Mouse (Mus musculus): ENCODE data around the gene 3110082I17Rik. TPM values are rescaled to one million over a fixed set of nuclear protein-coding genes. Genes with fewer than 3 reads are reported as not detected.
A peak's percentile ranks its signal among the peaks of the same experiment; 100 is the strongest.
"Not testable (repeated sequence)": the region's sequence is repeated elsewhere in the genome, so short reads cannot be mapped to it uniquely, and the experiment has no call there.

3110082I17Rik gene
- polyA plus RNA-seq, 1 experiment = 7.1 TPM

DNA sequence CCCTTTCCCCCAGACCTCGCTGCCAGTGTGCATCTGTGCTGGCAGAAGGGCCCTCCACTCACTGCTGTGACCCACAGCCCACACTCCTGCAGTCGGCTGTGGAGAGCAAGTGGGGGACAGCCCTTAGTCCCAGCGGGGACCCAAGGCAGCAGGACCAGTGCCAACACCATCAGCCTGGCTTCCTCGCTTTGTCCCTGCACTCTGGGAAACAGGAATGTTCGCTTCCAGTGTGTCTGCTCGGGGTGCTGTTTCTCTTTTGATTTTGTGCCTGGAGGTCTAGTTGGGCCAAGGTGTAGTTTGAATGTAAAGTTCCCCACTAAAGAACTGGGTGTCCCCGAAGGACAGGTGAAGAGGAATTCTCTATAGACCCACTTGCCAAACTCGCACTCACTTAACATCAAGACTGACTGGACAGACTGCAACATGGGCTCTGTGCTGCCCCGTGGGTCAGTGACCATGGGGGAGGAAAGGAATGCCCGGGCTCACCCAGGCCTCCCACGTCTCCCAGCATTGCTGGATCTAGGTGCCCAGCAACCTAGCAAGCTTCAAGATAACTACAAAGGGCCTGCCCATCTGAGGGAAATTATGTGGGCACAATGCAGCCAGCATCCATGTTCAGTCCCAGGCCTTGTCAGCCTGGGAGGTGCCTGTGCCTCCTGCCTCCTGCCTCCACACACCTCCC lies 68.9 kb downstream of the 3110082I17Rik start:
- TF ChIP-seq POLR2A (IDR thresholded peaks at IDR 0.05; ENCODE audit: borderline replicate concordance, insufficient read depth, low read length) (no peak), CTCF (IDR thresholded peaks at IDR 0.05; ENCODE audit: borderline replicate concordance, insufficient read depth, low read depth, low read length) (no peak)
- Histone ChIP-seq H3K4me3 (replicated peaks; ENCODE audit: insufficient read depth, low read depth, low read length) (no peak overlapping the region), H3K27me3 (ENCODE audit: control insufficient read depth, insufficient read depth, low read length) (no peaks in the 10 kb centered on the region), H3K27ac (ENCODE audit: insufficient read depth, low read length) (peak overlapping the region; percentile 16), H3K4me1 (ENCODE audit: control insufficient read depth, insufficient read depth, low read length) (peaks cover 31% of the 10 kb centered on the region)
- peak; percentile 45 to 49 for DNase-seq
- WGBS = 23% methylated on average over 11 of the region's 11 CpGs

DNA sequence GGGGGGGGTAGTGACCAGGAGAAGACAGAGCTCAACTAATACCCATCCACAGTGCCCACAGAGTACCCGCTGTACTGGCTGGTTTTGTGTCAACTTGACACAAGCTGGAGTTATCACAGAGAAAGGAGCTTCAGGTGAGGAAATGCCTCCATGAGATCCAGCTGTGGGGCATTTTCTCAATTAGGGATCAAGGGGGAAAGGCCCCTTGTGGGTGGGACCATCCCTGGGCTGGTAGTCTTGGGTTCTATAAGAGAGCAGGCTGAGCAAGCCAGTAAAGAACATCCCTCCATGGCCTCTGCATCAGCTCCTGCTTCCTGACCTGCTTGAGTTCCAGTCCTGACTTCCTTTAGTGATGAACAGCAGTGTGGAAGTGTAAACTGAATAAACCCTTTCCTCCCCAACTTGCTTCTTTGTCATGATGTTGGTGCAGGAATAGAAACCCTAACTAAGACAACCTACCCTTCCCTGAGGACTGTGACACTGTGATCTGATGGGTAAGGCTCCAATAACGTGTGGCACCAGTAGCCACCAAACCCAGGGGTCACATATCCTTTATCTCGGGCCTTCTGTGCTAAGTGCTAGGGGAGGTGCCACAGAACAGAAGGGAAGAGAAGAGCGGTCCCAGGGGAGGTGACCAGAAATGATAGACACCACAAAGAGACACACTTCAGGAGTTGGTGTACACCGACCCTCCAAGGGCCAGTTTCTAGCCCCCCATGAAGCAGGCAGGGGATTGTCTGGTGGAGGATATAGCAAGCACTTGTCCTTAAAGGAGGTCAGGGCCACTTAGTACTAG lies 69.8 kb downstream of the 3110082I17Rik start:
- H3K4me3 ChIP-seq (replicated peaks; ENCODE audit: insufficient read depth, low read depth, low read length); H3K27me3 ChIP-seq (ENCODE audit: control insufficient read depth, insufficient read depth, low read length); DNase-seq: not testable (repeated sequence)
- 74% methylated on average over 5 of the region's 5 CpGs for WGBS
- Histone ChIP-seq H3K27ac (ENCODE audit: insufficient read depth, low read length) (peak overlapping the region; percentile 28), H3K4me1 (ENCODE audit: control insufficient read depth, insufficient read depth, low read length) (peaks cover 31% of the 10 kb centered on the region)

DNA sequence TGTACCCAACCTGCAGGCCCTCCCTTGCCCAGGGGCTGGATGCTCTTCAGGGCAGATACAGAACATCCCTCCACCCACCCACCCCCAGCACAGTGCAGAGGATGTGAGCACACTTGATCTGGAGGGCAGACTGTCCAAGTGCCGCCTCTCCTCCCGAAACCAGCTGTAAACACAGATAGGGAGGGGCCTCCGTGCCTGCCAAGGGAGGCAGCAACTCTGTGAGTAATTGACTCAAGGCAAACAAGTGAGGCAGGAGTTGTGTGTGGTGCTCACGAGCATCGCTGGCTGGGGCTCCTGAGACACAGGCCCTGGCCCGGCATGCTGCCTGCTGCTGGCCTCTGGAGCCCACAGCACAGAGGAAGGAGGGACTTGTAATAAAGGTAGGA lies 70.7 kb downstream of the 3110082I17Rik start:
- no peak for TF ChIP-seq POLR2A (IDR thresholded peaks at IDR 0.05; ENCODE audit: borderline replicate concordance, insufficient read depth, low read length)
- TF ChIP-seq CTCF (IDR thresholded peaks at IDR 0.05; ENCODE audit: borderline replicate concordance, insufficient read depth, low read depth, low read length) = no peak
- Histone ChIP-seq H3K27me3 (ENCODE audit: control insufficient read depth, insufficient read depth, low read length) (no peaks in the 10 kb centered on the region), H3K4me3 (replicated peaks; ENCODE audit: insufficient read depth, low read depth, low read length) (no peak overlapping the region), H3K27ac (ENCODE audit: insufficient read depth, low read length) (peak overlapping the region; percentile 28; the same call in 1 of the 2 replicates), H3K4me1 (ENCODE audit: control insufficient read depth, insufficient read depth, low read length) (peaks cover 34% of the 10 kb centered on the region)
- WGBS = 62% methylated on average over 6 of the region's 6 CpGs
- no peak for DNase-seq

DNA sequence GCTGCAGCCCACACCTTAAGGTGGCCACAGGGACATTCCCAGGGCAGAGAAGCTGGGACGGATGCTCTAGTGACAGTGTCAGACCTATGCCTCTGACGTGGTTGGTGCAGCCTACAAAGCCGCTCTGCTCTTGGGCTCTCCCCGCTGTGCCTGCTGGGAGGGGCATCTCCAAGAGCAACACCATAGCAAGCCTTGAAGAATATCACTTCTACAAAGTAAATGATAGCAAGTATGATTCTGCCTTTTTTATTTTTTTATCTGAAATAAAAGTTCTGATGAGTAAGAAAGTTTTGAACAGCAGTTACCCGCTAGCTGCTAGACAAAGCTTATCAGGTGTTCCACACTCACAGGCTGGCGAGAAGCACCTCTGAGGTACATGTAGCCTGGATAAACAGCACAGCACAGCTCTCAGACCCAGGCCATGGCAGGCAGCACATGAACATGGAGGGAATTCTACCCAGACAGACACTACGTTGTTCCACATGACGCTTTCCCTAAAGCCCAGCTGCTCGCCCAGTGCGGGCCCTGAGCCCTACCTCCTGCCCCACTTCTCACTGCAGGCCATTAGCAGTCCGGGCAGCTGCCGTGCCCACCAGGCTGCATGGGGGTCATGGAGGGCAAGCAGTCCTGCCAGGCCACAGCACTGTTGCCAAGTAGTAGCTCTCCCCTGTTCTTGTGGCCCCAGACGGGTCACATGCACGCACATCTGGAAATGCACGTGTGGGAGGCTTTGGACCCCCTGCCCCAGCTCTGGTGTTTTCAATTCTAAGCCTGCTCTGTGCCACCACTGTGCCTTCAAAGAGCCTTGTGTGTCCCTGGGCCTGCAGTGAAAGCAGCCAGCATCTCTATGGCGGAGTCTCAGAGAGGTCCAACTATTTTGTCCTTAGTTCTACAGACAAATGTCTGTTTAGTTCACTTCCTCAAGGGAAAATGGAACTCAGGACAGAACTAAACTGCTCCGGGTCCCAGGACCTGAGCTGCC lies 71.3 kb downstream of the 3110082I17Rik start:
- 55% methylated on average over 17 of the region's 17 CpGs for WGBS
- H3K27ac ChIP-seq (ENCODE audit: insufficient read depth, low read length) = peak overlapping the region; percentile 61
- no peak for DNase-seq
- TF ChIP-seq POLR2A (IDR thresholded peaks at IDR 0.05; ENCODE audit: borderline replicate concordance, insufficient read depth, low read length) (no peak), CTCF (IDR thresholded peaks at IDR 0.05; ENCODE audit: borderline replicate concordance, insufficient read depth, low read depth, low read length) (no peak)
- H3K27me3 ChIP-seq (ENCODE audit: control insufficient read depth, insufficient read depth, low read length) = no peaks in the 10 kb centered on the region
- H3K4me3 ChIP-seq (replicated peaks; ENCODE audit: insufficient read depth, low read depth, low read length) = no peak overlapping the region
- peaks cover 37% of the 10 kb centered on the region for H3K4me1 ChIP-seq (ENCODE audit: control insufficient read depth, insufficient read depth, low read length)

DNA sequence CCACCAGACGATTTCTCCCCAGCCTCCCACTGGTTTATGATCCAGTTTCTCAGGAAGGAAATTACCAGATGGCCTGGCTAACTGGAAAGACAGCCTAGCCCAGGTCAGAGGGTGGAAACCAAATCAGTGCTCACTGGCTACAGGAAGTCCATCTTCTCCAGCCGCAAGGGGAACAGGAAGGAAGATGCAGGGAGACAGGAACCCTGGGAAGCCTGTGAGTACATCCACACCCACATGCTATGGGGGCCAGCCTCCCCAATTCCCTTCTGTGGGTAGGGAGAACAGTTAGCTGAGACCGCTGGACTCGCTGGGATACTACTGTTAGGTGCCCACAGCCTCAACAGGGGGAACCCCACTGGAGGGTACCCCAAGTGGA lies 72.1 kb downstream of the 3110082I17Rik start:
- DNase-seq = peak in 1 of 2 experiments; percentile 12
- TF ChIP-seq POLR2A (IDR thresholded peaks at IDR 0.05; ENCODE audit: borderline replicate concordance, insufficient read depth, low read length) = no peak
- no peak for TF ChIP-seq CTCF (IDR thresholded peaks at IDR 0.05; ENCODE audit: borderline replicate concordance, insufficient read depth, low read depth, low read length)
- Histone ChIP-seq H3K4me3 (replicated peaks; ENCODE audit: insufficient read depth, low read depth, low read length) (no peak overlapping the region), H3K27me3 (ENCODE audit: control insufficient read depth, insufficient read depth, low read length) (no peaks in the 10 kb centered on the region), H3K4me1 (ENCODE audit: control insufficient read depth, insufficient read depth, low read length) (peaks cover 39% of the 10 kb centered on the region), H3K27ac (ENCODE audit: insufficient read depth, low read length) (0 out of 2 replicates have a peak overlapping the region, but pooled peaks have one; percentile 5)
- WGBS = 51% methylated on average over 4 of the region's 4 CpGs

DNA sequence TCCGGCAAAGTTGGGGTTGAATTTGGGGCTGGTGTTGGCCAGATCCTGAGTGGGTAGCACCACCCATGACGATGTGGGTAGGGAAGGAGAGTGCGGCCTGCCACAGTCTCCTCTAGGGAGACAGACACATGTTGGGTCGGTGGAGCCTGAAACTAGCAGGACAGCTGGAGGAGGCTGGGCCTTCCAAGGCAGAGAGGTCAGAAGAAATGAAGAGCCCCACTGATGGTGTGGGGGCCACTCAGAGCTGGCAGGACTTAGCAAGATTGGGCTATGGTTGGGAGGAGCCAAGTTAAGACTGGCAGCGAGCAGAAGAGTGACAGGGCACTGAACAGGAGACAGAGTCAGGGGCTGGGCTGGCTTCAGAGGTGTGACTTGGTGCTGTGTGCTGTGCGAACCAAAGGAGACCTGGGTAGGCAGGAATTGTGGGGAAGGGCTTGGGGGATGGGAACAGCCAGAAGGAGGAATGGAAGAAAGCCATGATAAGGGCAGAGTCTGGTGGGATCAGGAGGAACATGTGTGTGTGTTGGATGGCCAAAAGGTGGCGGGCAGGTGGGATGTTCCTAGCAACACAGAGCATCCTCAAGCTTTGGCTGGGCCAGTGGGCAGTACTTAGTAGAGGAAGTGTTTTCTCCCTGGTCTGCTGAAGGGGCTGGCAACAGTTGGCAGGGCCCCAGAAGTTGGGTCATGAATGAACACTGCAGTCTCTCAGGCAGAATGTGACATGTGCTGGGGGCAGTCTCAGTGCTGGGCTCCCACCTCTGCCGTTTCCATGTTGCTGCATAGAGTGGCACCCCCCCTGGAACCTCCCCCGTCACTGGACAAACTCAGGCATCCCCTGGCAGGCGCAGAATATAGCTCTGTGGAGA lies 72.8 kb downstream of the 3110082I17Rik start:
- Histone ChIP-seq H3K27ac (ENCODE audit: insufficient read depth, low read length) (peak overlapping the region; percentile 35; the same call in 1 of the 2 replicates), H3K4me3 (replicated peaks; ENCODE audit: insufficient read depth, low read depth, low read length) (no peak overlapping the region), H3K4me1 (ENCODE audit: control insufficient read depth, insufficient read depth, low read length) (peaks cover 40% of the 10 kb centered on the region), H3K27me3 (ENCODE audit: control insufficient read depth, insufficient read depth, low read length) (no peaks in the 10 kb centered on the region)
- TF ChIP-seq POLR2A (IDR thresholded peaks at IDR 0.05; ENCODE audit: borderline replicate concordance, insufficient read depth, low read length) (no peak), CTCF (IDR thresholded peaks at IDR 0.05; ENCODE audit: borderline replicate concordance, insufficient read depth, low read depth, low read length) (no peak)
- no peak for DNase-seq
- 66% methylated on average over 10 of the region's 10 CpGs for WGBS

DNA sequence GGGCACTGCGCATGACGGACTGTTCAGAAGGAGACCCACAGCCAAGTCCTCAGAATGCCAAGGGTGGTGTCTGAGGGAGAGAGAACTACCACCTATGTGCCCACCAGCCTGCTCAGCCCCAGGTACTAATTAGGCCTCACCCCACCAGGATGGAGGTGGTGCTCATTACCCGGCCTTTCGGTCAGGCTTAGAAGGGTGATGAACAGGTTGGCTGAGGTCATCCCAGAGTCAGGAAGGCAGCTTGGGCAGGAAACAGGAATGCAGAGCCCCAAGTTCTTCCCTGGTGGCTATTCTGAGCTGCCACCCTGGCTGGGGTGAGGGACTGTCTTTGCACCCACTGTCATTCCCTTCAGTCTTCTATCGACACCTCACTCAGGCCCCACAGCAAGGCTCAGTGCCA lies 74.3 kb downstream of the 3110082I17Rik start:
- no peak overlapping the region for H3K27ac ChIP-seq (ENCODE audit: insufficient read depth, low read length)
- H3K27me3 ChIP-seq (ENCODE audit: control insufficient read depth, insufficient read depth, low read length) = no peaks in the 10 kb centered on the region
- 93% methylated on average over 5 of the region's 5 CpGs for WGBS
- no peak overlapping the region for H3K4me3 ChIP-seq (replicated peaks; ENCODE audit: insufficient read depth, low read depth, low read length)
- DNase-seq = no peak
- TF ChIP-seq CTCF (IDR thresholded peaks at IDR 0.05; ENCODE audit: borderline replicate concordance, insufficient read depth, low read depth, low read length) (no peak), POLR2A (IDR thresholded peaks at IDR 0.05; ENCODE audit: borderline replicate concordance, insufficient read depth, low read length) (no peak)
- H3K4me1 ChIP-seq (ENCODE audit: control insufficient read depth, insufficient read depth, low read length) = peaks cover 37% of the 10 kb centered on the region
